Mouse (Mus musculus) CH12.LX (cell line): ENCODE data around the gene Esam.

Experiments used
- CTCF ChIP-seq, 2 experiments: IDR thresholded peaks in 1 of 2; conservative IDR thresholded peaks in 1 of 2; 2 replicates each; pipeline ENCODE4 v1.5.1; 2011 to 2012; ENCODE audit warnings: low read depth in 2 of 2, low read length in 2 of 2, improper control_type of control experiment in 1 of 2, inconsistent platforms in 1 of 2, mild to moderate bottlenecking in 1 of 2, moderate library complexity in 1 of 2
- EP300 ChIP-seq: IDR thresholded peaks from 2 replicates; pipeline ENCODE4 v1.6.1; 2011; ENCODE audit warnings: low read length, improper control_type of control experiment
- GABPA ChIP-seq: IDR thresholded peaks from 2 replicates; pipeline ENCODE4 v1.6.1; 2012; ENCODE audit warnings: low read depth, low read length, improper control_type of control experiment, inconsistent platforms; ENCODE audit not compliant: insufficient replicate concordance
- HCFC1 ChIP-seq: IDR thresholded peaks from 2 replicates; pipeline ENCODE4 v1.6.1; 2012; ENCODE audit warnings: low read depth, mild to moderate bottlenecking, inconsistent platforms, low read length, improper control_type of control experiment
- MAX ChIP-seq: IDR thresholded peaks from 2 replicates; pipeline ENCODE4 v1.6.1; 2011; ENCODE audit warnings: low read length, improper control_type of control experiment
- MXI1 ChIP-seq: IDR thresholded peaks from 2 replicates; pipeline ENCODE4 v1.6.1; 2011; ENCODE audit warnings: mild to moderate bottlenecking, low read depth, low read length, improper control_type of control experiment
- MYC ChIP-seq: IDR thresholded peaks from 2 replicates; pipeline ENCODE4 v1.6.1; 2011; ENCODE audit warnings: low read depth, mild to moderate bottlenecking, improper control_type of control experiment, low read length
- POLR2A ChIP-seq: IDR thresholded peaks from 2 replicates; pipeline ENCODE4 v1.6.1; 2011; ENCODE audit warnings: low read depth, mild to moderate bottlenecking, improper control_type of control experiment, low read length
- RAD21 ChIP-seq: IDR thresholded peaks from 2 replicates; pipeline ENCODE4 v1.6.1; 2011; ENCODE audit warnings: low read depth, mild to moderate bottlenecking, low read length, improper control_type of control experiment, moderate library complexity
- SIN3A ChIP-seq: IDR thresholded peaks from 2 replicates; pipeline ENCODE4 v1.6.1; 2012; ENCODE audit warnings: low read length, improper control_type of control experiment, inconsistent platforms
- SMC3 ChIP-seq: IDR thresholded peaks from 2 replicates; pipeline ENCODE4 v1.6.1; 2011; ENCODE audit warnings: low read depth, low read length, improper control_type of control experiment
- TBP ChIP-seq: conservative IDR thresholded peaks from 2 replicates; pipeline ENCODE4 v1.6.1; 2011; ENCODE audit warnings: low read depth, low read length, improper control_type of control experiment
- USF1 ChIP-seq: IDR thresholded peaks from 2 replicates; pipeline ENCODE4 v1.6.1; 2014; ENCODE audit warnings: low read depth, mild to moderate bottlenecking, inconsistent platforms, low read length, improper control_type of control experiment
- ZKSCAN1 ChIP-seq: IDR thresholded peaks from 2 replicates; pipeline ENCODE4 v1.6.1; 2012; ENCODE audit warnings: low read depth, inconsistent platforms, low read length, improper control_type of control experiment, borderline replicate concordance

DNA sequence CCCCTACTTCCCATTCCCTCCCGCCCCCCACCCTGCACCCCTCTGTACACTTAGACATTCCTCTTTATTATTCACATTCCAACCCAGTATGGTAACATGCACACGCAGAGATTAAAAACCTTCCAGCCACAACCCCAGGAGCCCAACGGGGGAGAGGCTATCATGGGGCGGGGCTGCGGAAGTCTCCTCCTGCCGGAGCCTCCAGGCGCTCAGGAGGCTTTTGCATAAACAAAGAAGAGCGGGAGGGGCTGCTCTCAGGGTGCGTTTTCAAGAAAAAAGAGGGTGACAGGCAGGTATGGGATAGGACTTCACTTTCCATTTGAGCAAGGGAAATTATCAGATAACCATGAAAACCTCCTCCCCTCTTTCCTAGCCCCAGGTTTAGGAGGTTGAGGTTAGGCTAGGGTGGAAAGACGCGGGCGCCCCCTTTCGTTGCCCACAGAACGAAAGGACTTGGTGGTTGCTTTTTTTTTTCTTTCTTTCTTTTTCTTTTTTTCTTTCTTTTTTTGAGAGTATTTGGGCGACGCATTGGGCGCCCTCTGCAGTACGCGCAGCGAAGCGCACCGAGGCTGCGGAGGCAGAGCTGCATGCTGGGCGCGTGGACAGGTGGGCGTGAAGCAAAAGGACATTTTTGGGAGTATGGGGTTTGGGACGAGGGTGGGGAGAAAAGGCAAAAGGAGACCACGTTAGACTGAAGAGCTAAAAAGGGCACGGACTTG lies 16.7 kb downstream of the Esam start:
- peak; percentile 12 to 94; a peak in 3 of 4 replicates for TF ChIP-seq CTCF (conservative IDR thresholded peaks at IDR 0.05 in 1 of 2, IDR thresholded peaks at IDR 0.05 in 1 of 2; ENCODE audit: low read depth in 2 of 2, low read length in 2 of 2)
- TF ChIP-seq RAD21: peak; percentile 61
- TF ChIP-seq GABPA: no peak
- TF ChIP-seq MAX: 0 out of 2 replicates have a peak, but pooled peaks have one; percentile 57
- no peak; the same call in 1 of the 2 replicates for TF ChIP-seq HCFC1
- TF ChIP-seq MYC: peak; percentile 48; the same call in 1 of the 2 replicates
- TF ChIP-seq MXI1: peak; percentile 91
- TF ChIP-seq USF1: no peak
- TF ChIP-seq ZKSCAN1: peak; percentile 20; the same call in 1 of the 2 replicates
- peak; percentile 87 for TF ChIP-seq SMC3
- TF ChIP-seq TBP: no peak
- TF ChIP-seq EP300: peak; percentile 33; the same call in 1 of the 2 replicates
- no peak for TF ChIP-seq POLR2A
- TF ChIP-seq SIN3A: peak; percentile 89
